Mouse (Mus musculus) embryonic fibroblast, embryonic 13.5 days (primary cell): ENCODE results near the gene Ttc28.

ENCODE experiments used
- CTCF ChIP-seq: IDR thresholded peaks from 2 replicates; pipeline ENCODE4 v1.5.1; 2011; ENCODE audit warnings: mild to moderate bottlenecking, control low read depth, low read length, moderate library complexity, borderline replicate concordance; ENCODE audit not compliant: insufficient read depth
- POLR2A ChIP-seq: IDR thresholded peaks from 2 replicates; pipeline ENCODE4 v1.6.1; 2011; ENCODE audit warnings: low read depth, mild to moderate bottlenecking, control low read depth, low read length, moderate library complexity

DNA sequence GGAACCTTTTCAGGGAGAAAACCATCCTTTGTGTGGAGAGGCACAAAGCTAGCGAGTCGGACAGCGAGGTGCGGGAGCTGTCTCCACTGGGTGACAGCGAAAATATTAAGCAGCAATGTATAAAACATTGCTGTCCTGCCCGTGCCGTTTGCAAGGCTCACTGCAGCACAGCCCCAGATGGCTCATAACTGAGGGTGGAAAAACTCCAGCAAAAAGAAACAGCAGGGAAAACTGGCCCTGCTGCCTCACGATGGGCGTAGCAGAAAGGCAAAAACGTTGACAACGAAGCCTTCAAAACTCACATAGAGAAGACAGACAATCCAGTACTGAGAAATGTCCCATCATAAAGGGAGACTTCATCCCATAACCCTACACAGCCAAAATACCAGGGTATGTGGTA lies 410.5 kb downstream of the Ttc28 start:
- TF ChIP-seq POLR2A = no peak
- TF ChIP-seq CTCF = no peak
